Mouse (Mus musculus): ENCODE measurements at regions not wholly inside any gene's neighbourhood (a gene's known extent, or its start where the extent isn't known, plus 50 kb on each side); places are given as distances from the start of the nearest gene placed in this dataset.

DNA sequence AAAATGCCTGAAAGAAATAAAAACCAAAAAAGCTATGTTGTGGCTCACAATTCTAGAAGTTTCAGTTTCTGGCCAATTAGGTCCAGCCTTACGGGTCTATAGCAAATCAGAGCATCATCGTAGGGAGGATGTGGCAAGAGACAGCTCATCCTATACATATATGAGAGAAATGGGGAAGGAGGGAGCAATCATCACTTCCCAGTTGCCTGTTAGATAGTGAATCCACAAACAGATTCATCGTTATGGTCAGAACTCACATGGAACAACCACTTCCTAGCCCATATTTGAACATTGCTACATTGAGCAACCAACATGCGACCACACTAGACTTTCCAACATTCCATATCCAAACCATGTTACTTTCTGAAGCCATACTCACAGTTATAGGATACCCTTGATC lies 255.9 kb upstream of the Cpeb2 start:
- TF ChIP-seq CTCF (IDR thresholded peaks at IDR 0.05; ENCODE audit: insufficient read depth, low read length) = no peak
- no peak for TF ChIP-seq POLR2A (IDR thresholded peaks at IDR 0.05; ENCODE audit: borderline replicate concordance, extremely low read depth, low read depth, low read length)
